Mouse (Mus musculus) heart, adult 2 months (tissue): ENCODE results near the gene Adamts20. TPM values are rescaled to one million over a fixed set of nuclear protein-coding genes. Genes with fewer than 3 reads are reported as not detected.
"Not testable (repeated sequence)": the region's sequence is repeated elsewhere in the genome, so short reads cannot be mapped to it uniquely, and the experiment has no call there.

Experiments
- DNase-seq, 2 experiments: peaks; one replicate each; pipeline ENCODE4 v3.0.0; 2021
- H3K27ac ChIP-seq: fragments of 200-600 bp; 2 replicates; pipeline ENCODE4 v1.8.1; 2022
- H3K27me3 ChIP-seq: fragments of 200-500 bp; 2 replicates; pipeline ENCODE4 v1.6.1; 2012; ENCODE audit warnings: mild to moderate bottlenecking, low read length, inconsistent platforms, mixed read lengths; ENCODE audit not compliant: control insufficient read depth, insufficient read depth
- H3K36me3 ChIP-seq: fragments of 200-500 bp; 2 replicates; pipeline ENCODE4 v1.6.1; 2012; ENCODE audit warnings: low read length, inconsistent platforms; ENCODE audit not compliant: control insufficient read depth, insufficient read depth
- H3K4me1 ChIP-seq: fragments of 200-500 bp; 2 replicates; pipeline ENCODE4 v1.6.1; 2011; ENCODE audit warnings: low read length; ENCODE audit not compliant: control insufficient read depth, insufficient read depth
- H3K4me3 ChIP-seq: fragments of 200-600 bp; 2 replicates; pipeline ENCODE4 v1.8.1; 2022
- H3K79me2 ChIP-seq: fragments of 200-500 bp; replicated peaks from 2 replicates; pipeline ENCODE4 v1.6.1; 2012; ENCODE audit warnings: mild to moderate bottlenecking, inconsistent platforms, low read length, moderate library complexity, mixed read lengths; ENCODE audit not compliant: control insufficient read depth, insufficient read depth
- H3K9ac ChIP-seq: fragments of 200-500 bp; 2 replicates; pipeline ENCODE4 v1.6.1; 2012; ENCODE audit warnings: low read depth, mild to moderate bottlenecking, control low read depth, inconsistent platforms, low read length, mixed read lengths
- CTCF ChIP-seq: fragments of 200-600 bp; IDR thresholded peaks from 2 replicates; pipeline ENCODE4 v1.8.1; 2022; ENCODE audit warnings: antibody characterized with exemption, mild to moderate bottlenecking, moderate library complexity
- EP300 ChIP-seq: fragments of 200-500 bp; IDR thresholded peaks from 2 replicates; pipeline ENCODE4 v1.6.1; 2011; ENCODE audit warnings: low read depth, low read length, control low read depth; ENCODE audit not compliant: insufficient read depth
- POLR2A ChIP-seq: fragments of 200-500 bp; IDR thresholded peaks from 2 replicates; pipeline ENCODE4 v1.6.1; 2011; ENCODE audit warnings: mild to moderate bottlenecking, low read depth, low read length, control low read depth; ENCODE audit not compliant: insufficient read depth
- WGBS: fragments of 180-500 bp; shearing (Covaris S2); methylation state at CpG from one replicate; pipeline ENCODE4 v1.1.7; 2018; 5-methylcytosine and 5-hydroxymethylcytosine counted together
- intact Hi-C: fragments of 180-260 bp; cut with DNase I; formaldehyde crosslinking; loops from one replicate; pipeline ENCODE4 v1.15.1; 2025
- polyA plus RNA-seq: library from polyadenylated mRNA; depleted of rRNA; stranded (reverse); fragments of >200 nt; gene quantifications from 2 replicates; pipeline ENCODE4 v1.2.3, GENCODE M21; 2012
- total RNA-seq, 2 experiments: library from RNA; stranded (reverse); gene quantifications; 2 replicates each; pipeline ENCODE4 v1.2.3; 2021

The Adamts20 gene
- total and polyA plus RNA-seq, 3 experiments, result 0.08 to 0.16 (median 0.09) TPM

DNA sequence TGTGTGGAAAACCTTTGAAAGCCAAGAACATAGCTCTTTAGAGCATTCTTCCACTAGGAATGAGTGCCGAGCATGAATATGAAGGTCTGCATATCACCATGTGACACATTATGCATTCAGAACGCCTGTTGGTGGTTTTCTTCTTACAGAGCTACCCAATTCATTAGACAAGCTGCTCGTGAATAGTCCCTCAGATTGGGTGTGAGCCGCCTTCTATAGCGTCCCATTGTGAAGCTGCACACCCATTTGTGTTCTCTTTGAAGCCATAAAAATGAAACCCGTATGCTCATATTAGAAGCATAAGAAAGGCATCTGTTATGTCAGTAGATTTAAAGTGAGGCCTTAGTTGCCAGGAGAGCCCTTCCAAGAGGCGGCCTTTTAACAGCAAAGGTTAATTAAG, 72.5 kb downstream of the Adamts20 start:
- H3K79me2 ChIP-seq, result no peaks in the 10 kb centered on the region
- H3K9ac ChIP-seq, result no peak overlapping the region
- H3K4me3 ChIP-seq, result no peak overlapping the region
- WGBS, result 86% methylated on average over 7 of the region's 7 CpGs
- no peak overlapping the region for H3K27ac ChIP-seq
- H3K27me3 ChIP-seq, result no peaks in the 10 kb centered on the region
- no peak for TF ChIP-seq CTCF
- no peak for TF ChIP-seq POLR2A
- no peak for TF ChIP-seq EP300
- no peak for DNase-seq
- intact Hi-C loops, result no loop called here
- H3K36me3 ChIP-seq, result no peaks in the 10 kb centered on the region
- no peaks in the 10 kb centered on the region for H3K4me1 ChIP-seq

DNA sequence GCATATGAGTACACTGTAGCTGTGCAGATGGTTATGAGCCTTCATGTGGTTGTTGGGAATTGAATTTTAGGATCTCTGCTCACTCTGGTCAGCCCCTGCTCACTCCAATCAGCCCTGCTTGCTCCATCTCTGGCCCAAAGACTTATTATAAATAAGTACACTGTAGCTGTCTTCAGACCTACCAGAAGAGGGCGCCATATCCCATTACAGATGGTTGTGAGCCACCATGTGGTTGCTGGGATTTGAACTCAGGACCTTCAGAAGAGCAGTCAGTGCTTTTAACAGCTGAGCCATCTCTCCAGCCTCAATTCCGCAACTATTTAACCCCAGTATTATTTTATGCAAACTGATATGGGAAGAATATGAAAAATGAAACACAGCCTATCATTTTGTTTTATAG, 75.1 kb downstream of the Adamts20 start:
- H3K27ac ChIP-seq, H3K27me3 ChIP-seq, H3K79me2 ChIP-seq, intact Hi-C loops, DNase-seq, H3K9ac ChIP-seq, H3K4me1 ChIP-seq, H3K36me3 ChIP-seq, H3K4me3 ChIP-seq: not testable (repeated sequence)
- WGBS, result 68% methylated on average over 2 of the region's 2 CpGs

DNA sequence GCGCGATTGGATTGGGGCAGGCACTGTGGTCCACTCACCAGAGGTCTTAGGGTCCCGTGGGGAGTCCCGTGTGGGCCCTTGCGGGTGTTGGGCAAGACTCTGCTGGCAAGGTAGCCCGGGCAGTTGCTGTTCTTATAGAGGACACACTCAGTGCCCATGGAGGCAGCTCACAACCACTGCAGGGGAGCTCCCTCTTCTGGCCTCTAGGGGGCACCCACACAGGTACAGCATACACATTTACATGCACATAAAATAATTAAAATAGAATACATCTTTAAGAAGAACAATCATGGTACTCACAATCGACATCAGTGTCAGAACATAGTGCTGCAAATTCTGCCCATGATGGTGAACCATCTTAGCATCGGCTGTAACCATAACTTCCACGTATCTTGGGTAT, 85.8 kb downstream of the Adamts20 start:
- no peaks in the 10 kb centered on the region for H3K4me1 ChIP-seq
- no peak overlapping the region for H3K4me3 ChIP-seq
- no peak for DNase-seq
- no peak overlapping the region for H3K27ac ChIP-seq
- 85% methylated on average over 7 of the region's 9 CpGs for WGBS
- H3K36me3 ChIP-seq, result no peaks in the 10 kb centered on the region
- TF ChIP-seq EP300 (no peak), CTCF (peak; percentile 57), POLR2A (no peak)
- no peak overlapping the region for H3K9ac ChIP-seq
- no peaks in the 10 kb centered on the region for H3K27me3 ChIP-seq
- intact Hi-C loops, result no loop called here
- H3K79me2 ChIP-seq, result no peaks in the 10 kb centered on the region

DNA sequence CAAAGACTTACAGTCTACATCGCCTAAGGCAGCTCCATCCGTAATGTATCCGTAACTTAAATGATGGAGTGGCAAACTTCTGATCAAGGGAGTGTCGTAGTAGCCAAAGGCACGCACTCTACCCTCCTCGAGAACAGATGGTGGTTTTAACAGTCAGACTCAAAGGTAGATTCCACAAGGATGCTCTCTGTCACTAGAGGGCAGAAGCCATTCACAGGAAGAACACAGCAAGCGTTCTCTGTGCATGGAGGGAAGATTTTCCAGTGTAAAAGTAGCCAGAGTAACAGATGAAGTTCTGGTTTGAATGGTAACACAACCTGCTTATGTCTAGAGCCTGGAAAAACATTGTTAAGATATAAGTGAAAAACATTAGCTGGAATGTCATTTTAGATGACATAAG, 92.7 kb downstream of the Adamts20 start:
- no peak overlapping the region for H3K4me3 ChIP-seq
- no peaks in the 10 kb centered on the region for H3K36me3 ChIP-seq
- 75% methylated on average over 7 of the region's 7 CpGs for WGBS
- no peaks in the 10 kb centered on the region for H3K27me3 ChIP-seq
- H3K79me2 ChIP-seq, result no peaks in the 10 kb centered on the region
- no peak overlapping the region for H3K27ac ChIP-seq
- no peak for DNase-seq
- H3K4me1 ChIP-seq, result no peaks in the 10 kb centered on the region
- H3K9ac ChIP-seq, result no peak overlapping the region
- intact Hi-C loops, result no loop called here
- TF ChIP-seq CTCF (peak; percentile 41), EP300 (no peak)

DNA sequence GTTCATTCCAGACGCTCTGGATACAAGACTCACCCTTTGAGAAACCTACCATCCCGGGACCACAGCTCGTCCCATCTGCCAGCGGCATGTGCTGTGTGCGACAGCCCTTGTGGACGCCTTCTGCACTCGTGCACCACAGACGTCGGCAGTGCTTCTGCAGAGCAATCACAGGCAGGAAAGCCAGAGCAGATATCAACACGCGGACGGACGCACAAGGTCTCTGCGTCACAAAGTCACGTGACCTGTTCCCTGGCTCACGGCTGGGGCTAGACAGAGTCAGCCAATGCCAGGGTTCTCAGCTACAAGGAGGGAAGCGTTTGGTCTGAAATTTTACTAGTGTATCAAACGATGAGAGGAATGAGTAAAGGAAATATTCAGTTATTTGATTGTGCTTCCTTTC, 116.2 kb downstream of the Adamts20 start:
- no peak for DNase-seq
- intact Hi-C loops, result no loop called here
- H3K79me2 ChIP-seq, result no peaks in the 10 kb centered on the region
- no peaks in the 10 kb centered on the region for H3K27me3 ChIP-seq
- H3K4me3 ChIP-seq, result no peak overlapping the region
- H3K27ac ChIP-seq, result no peak overlapping the region
- WGBS, result 62% methylated on average over 18 of the region's 18 CpGs
- TF ChIP-seq CTCF, result no peak
- no peak for TF ChIP-seq POLR2A
- no peak for TF ChIP-seq EP300
- H3K36me3 ChIP-seq, result no peaks in the 10 kb centered on the region
- H3K4me1 ChIP-seq, result no peaks in the 10 kb centered on the region
- no peak overlapping the region for H3K9ac ChIP-seq

DNA sequence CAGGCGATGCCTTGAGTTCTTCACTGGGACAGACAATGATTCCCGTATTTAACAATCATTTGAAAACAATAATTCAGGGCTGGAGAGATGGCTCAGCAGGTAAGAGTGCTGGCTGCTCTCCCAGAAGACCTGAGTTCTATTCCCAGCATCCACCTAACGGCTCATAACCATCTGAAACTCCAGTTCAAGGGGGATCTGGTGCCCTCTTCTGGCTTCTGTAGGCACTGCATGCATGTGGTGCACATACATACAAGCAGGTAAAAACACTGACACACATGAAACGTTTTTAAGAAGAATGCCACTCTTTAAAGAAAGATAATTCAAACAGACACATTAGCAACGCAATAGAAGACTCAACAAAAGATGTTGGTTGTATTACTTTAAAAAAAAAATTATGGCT, 120.9 kb downstream of the Adamts20 start:
- 84% methylated on average over 5 of the region's 5 CpGs for WGBS
- Histone ChIP-seq H3K9ac (no peak overlapping the region), H3K27ac (no peak overlapping the region), H3K36me3 (no peaks in the 10 kb centered on the region), H3K4me3 (no peak overlapping the region), H3K79me2 (no peaks in the 10 kb centered on the region), H3K27me3 (no peaks in the 10 kb centered on the region), H3K4me1 (no peaks in the 10 kb centered on the region)
- no peak for TF ChIP-seq CTCF
- no peak for TF ChIP-seq POLR2A
- TF ChIP-seq EP300, result no peak
- intact Hi-C loops, result no loop called here
- no peak for DNase-seq

DNA sequence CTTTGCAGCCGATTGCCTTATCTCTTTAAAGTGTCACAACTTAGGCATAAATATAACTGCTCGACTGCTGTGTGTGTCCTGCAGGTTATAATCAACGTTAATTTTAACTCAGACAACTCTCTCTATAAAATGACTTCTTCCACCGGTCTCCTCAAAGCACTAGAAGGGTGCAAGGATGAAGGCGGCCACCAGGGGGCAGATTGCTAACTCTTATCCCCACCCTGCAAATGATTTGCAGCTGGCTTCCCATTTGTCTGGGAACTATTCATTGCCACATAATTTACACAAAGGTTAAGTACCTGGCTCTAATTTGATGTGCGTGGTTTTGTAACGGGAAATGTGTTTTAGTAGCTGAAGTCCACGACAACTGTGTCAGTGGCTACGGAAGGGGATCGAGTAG, 122.9 kb downstream of the Adamts20 start:
- Histone ChIP-seq H3K79me2 (no peaks in the 10 kb centered on the region), H3K9ac (no peak overlapping the region), H3K27ac (no peak overlapping the region), H3K4me1 (no peaks in the 10 kb centered on the region), H3K27me3 (no peaks in the 10 kb centered on the region), H3K36me3 (no peaks in the 10 kb centered on the region), H3K4me3 (no peak overlapping the region)
- WGBS, result 59% methylated on average over 10 of the region's 10 CpGs
- no peak for TF ChIP-seq EP300
- no peak for TF ChIP-seq POLR2A
- peak; percentile 88 for TF ChIP-seq CTCF
- intact Hi-C loops, result loop anchor here (1.0 kb wide), 1 partner anchor 178 kb away; no protein-coding TSS in a partner anchor
- peak; percentile 50 to 76 for DNase-seq
